Mouse (Mus musculus): ENCODE measurements around the gene Shc2. TPM values are rescaled to one million over a fixed set of nuclear protein-coding genes. Genes with fewer than 3 reads are reported as not detected.

Gene Shc2
- 2.3 TPM for polyA plus RNA-seq (2012; fragmentation: generic; extraction: Trizol)

GRCm38 (mm10) chr10:79637128-79638110, at the start of gene Shc2:
Shc2 (minus strand) TSS chr10:79637918.
- Histone ChIP-seq H3ac (ENCODE audit: control insufficient read depth, insufficient read length) (peak within 1 kb of the TSS; percentile 9), H3K79me2 (ENCODE audit: control insufficient read depth, insufficient read depth) (no peaks in the 10 kb centered on the region), H3K27me3 (ENCODE audit: control insufficient read depth, insufficient read depth, insufficient read length) (peaks cover 19% of the 10 kb centered on the region), H3K4me2 (ENCODE audit: low read depth) (peak within 1 kb of the TSS; percentile 79), H3K4me3 (peak within 1 kb of the TSS; percentile 14), H3K36me3 (ENCODE audit: control insufficient read depth, insufficient read depth) (no peaks in the 10 kb centered on the region)
- TF ChIP-seq USF1 (IDR thresholded peaks at IDR 0.05; ENCODE audit: low read depth) (no peak), MYOG (IDR thresholded peaks at IDR 0.05; ENCODE audit: control insufficient read depth in 1 of 3, insufficient read depth in 1 of 3, insufficient read length in 2 of 3, low read depth in 2 of 3) (no peak), MYOD1 (IDR thresholded peaks at IDR 0.05; ENCODE audit: control insufficient read depth in 1 of 3, insufficient read length in 2 of 3, low read depth in 2 of 3) (no peak), SRF (IDR thresholded peaks at IDR 0.05; ENCODE audit: control insufficient read depth, insufficient read length, low read depth) (no peak), POLR2A (IDR thresholded peaks at IDR 0.05; ENCODE audit: insufficient read length, low read depth) (peak; percentile 55), E2F4 (IDR thresholded peaks at IDR 0.05; ENCODE audit: insufficient read depth) (no peak)

- H3K4me3 ChIP-seq, result no peak overlapping the region
- no peak for TF ChIP-seq REST (IDR thresholded peaks at IDR 0.05; ENCODE audit: insufficient read depth, insufficient read length)
Measured at GRCm38 (mm10) chr10:79687513-79687912, 49.8 kb upstream of the Shc2 start.

DNA sequence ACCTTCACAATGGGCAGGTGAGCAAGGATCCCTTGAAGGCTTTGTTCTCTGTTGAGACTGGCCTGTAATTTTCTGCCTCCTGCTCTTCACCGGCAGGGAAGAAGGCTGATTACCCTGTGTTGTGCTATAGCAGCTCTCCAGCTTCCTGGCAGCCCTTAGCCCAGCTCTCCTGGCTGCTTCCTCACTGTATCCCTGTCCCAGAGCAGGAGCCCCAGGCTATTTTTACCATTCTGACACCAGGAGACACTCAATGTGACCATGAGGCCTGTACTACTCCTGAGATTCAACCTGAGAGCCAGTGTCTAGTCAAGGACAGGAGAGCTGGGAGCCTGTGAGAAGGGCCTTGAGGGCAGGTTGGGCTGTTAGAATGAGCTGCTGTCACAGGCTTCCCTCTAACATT, 49.0 kb upstream of the Shc2 start:
- peaks cover 30% of the 10 kb centered on the region for H3K36me3 ChIP-seq (ENCODE audit: control insufficient read depth, insufficient read depth)

More at GRCm38 (mm10) chr10:79687513-79687912, 49.8 kb upstream of the Shc2 start:
- Histone ChIP-seq H3K79me2 (ENCODE audit: control insufficient read depth, insufficient read depth) (peaks cover 39% of the 10 kb centered on the region), H3K4me2 (ENCODE audit: low read depth) (no peak overlapping the region), H3K36me3 (ENCODE audit: control insufficient read depth, insufficient read depth) (peaks cover 30% of the 10 kb centered on the region), H3K27me3 (ENCODE audit: control insufficient read depth, insufficient read depth, insufficient read length) (no peaks in the 10 kb centered on the region), H3ac (ENCODE audit: control insufficient read depth, insufficient read length) (no peak overlapping the region)

DNA sequence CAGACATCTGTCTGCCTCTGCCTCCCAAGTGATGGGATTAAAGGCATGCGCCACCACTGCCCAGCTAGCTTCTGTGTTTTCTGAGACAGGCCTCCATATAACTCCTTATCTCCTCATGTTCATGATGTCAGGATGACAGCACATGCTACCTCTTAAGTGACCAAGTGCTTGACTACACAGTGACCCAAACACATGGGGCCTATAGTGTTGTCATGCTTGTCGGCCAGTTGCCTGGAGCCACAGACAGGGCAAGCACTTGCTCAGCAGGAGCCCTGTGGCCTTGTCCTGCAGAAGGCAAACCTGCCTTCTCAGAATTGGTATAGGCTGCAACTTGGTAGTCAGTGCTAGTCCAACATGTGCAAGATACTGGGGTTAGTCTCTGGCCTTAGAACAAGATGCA, 48.5 kb upstream of the Shc2 start:
- Histone ChIP-seq H3K36me3 (ENCODE audit: control insufficient read depth, insufficient read depth) (peaks cover 30% of the 10 kb centered on the region), H3K79me2 (ENCODE audit: control insufficient read depth, insufficient read depth) (peaks cover 42% of the 10 kb centered on the region), H3K4me3 (no peak overlapping the region), H3ac (ENCODE audit: control insufficient read depth, insufficient read length) (no peak overlapping the region), H3K4me2 (ENCODE audit: low read depth) (no peak overlapping the region), H3K27me3 (ENCODE audit: control insufficient read depth, insufficient read depth, insufficient read length) (no peaks in the 10 kb centered on the region)
- TF ChIP-seq TCF3 (IDR thresholded peaks at IDR 0.05; ENCODE audit: insufficient read length, low read depth), result no peak
- TF ChIP-seq POLR2A (IDR thresholded peaks at IDR 0.05; ENCODE audit: insufficient read length, low read depth), result peak; percentile 11
- TF ChIP-seq POLR2AphosphoS2 (IDR thresholded peaks at IDR 0.05; ENCODE audit: insufficient read length, low read depth), result peak; percentile 34
- TF ChIP-seq REST (IDR thresholded peaks at IDR 0.05; ENCODE audit: insufficient read depth, insufficient read length), result no peak
- no peak for TF ChIP-seq USF1 (IDR thresholded peaks at IDR 0.05; ENCODE audit: low read depth)

More for the DNA sequence above, 49.0 kb upstream of the Shc2 start:
- H3ac ChIP-seq (ENCODE audit: control insufficient read depth, insufficient read length), result no peak overlapping the region
- H3K4me3 ChIP-seq, result no peak overlapping the region
- H3K4me2 ChIP-seq (ENCODE audit: low read depth), result no peak overlapping the region
- no peaks in the 10 kb centered on the region for H3K27me3 ChIP-seq (ENCODE audit: control insufficient read depth, insufficient read depth, insufficient read length)
- H3K79me2 ChIP-seq (ENCODE audit: control insufficient read depth, insufficient read depth), result peaks cover 42% of the 10 kb centered on the region
- TF ChIP-seq REST (IDR thresholded peaks at IDR 0.05; ENCODE audit: insufficient read depth, insufficient read length) (no peak), USF1 (IDR thresholded peaks at IDR 0.05; ENCODE audit: low read depth) (no peak), POLR2AphosphoS2 (IDR thresholded peaks at IDR 0.05; ENCODE audit: insufficient read length, low read depth) (no peak), MYOD1 (IDR thresholded peaks at IDR 0.05; ENCODE audit: control insufficient read depth in 1 of 3, insufficient read length in 2 of 3, low read depth in 2 of 3) (no peak), MAX (IDR thresholded peaks at IDR 0.05; ENCODE audit: low read depth) (no peak)

GRCm38 (mm10) chr10:79684770-79685600, 47.3 kb upstream of the Shc2 start:
- peaks cover 42% of the 10 kb centered on the region for H3K79me2 ChIP-seq (ENCODE audit: control insufficient read depth, insufficient read depth)
- H3K36me3 ChIP-seq (ENCODE audit: control insufficient read depth, insufficient read depth), result peaks cover 30% of the 10 kb centered on the region
- no peak overlapping the region for H3ac ChIP-seq (ENCODE audit: control insufficient read depth, insufficient read length)
- TF ChIP-seq USF1 (IDR thresholded peaks at IDR 0.05; ENCODE audit: low read depth), result no peak
- TF ChIP-seq MAX (IDR thresholded peaks at IDR 0.05; ENCODE audit: low read depth), result no peak
- peak; percentile 10 for TF ChIP-seq POLR2A (IDR thresholded peaks at IDR 0.05; ENCODE audit: insufficient read length, low read depth)
- no peak for TF ChIP-seq TCF3 (IDR thresholded peaks at IDR 0.05; ENCODE audit: insufficient read length, low read depth)
- peak overlapping the region; percentile 100 for H3K4me2 ChIP-seq (ENCODE audit: low read depth)
- peak overlapping the region; percentile 98 for H3K4me3 ChIP-seq
- H3K27me3 ChIP-seq (ENCODE audit: control insufficient read depth, insufficient read depth, insufficient read length), result no peaks in the 10 kb centered on the region
